Mouse (Mus musculus) T-helper 1 cell (primary cell): ENCODE measurements at regions not wholly inside any gene's neighbourhood (a gene's known extent, or its start where the extent isn't known, plus 50 kb on each side); places are given as distances from the start of the nearest gene placed in this dataset.

ENCODE experiments used
- in situ Hi-C: fragments of 300-600 bp; cut with MboI, MseI; formaldehyde crosslinking; loops from one replicate; pipeline ENCODE4 v1.15.1; 2025; ENCODE audit warnings: high pct_unique_total_duplicates

DNA sequence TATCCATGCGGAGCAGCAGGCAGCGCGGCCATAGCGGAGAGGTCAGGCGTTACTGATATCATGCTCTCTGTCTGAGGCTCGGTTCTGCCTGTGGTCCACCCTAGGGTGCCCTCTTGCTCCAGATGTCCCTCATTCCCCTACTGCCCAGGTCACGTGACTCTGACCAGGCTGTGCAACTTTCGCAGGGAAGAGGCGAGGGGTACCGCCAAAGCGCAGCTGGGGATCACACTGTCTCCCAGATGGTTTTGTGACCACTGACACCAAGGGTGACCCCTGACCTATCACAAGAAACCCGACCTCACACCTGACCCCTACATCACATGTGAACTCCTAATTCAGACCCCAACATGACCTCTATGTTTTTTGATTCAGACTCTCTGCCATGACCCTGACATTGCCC, 50.8 kb downstream of the Gm10139 start:
- in situ Hi-C loops, result loop anchor here (5.0 to 25.0 kb wide), 3 partner anchors 146 to 324 kb away; no protein-coding TSS in a partner anchor

DNA sequence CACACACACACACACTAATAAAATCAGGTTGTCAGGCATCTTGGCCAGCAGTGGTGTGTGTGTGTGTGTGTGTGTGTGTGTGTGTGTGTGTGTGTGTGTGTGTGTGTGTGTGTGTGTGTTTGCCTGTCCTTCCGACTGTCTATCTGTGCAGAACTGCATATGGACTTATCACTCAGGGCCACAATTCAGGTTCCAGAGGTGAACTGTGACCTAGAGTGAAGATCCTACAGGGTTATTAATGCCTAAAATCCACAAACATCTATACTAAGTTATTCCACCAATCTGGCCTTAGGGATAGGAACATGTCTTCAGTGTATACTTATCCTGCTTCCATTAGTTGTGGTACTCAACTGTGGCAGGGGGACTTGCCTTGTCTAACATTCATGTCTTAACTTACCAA, 73.8 kb downstream of the Gm10139 start:
- in situ Hi-C loops, result loop anchor here (5.0 kb wide), 1 partner anchor 209 kb away; no protein-coding TSS in a partner anchor

GRCm38 (mm10) chr13:65620199-65620598, 107.7 kb downstream of the Gm10139 start:
- in situ Hi-C loops, result loop anchor here (10.0 to 25.0 kb wide), 2 partner anchors 135 to 692 kb away; no protein-coding TSS in a partner anchor

GRCm38 (mm10) chr13:65650297-65650696, 137.8 kb downstream of the Gm10139 start:
- in situ Hi-C loops, result loop anchor here (10.0 kb wide), 1 partner anchor 845 kb away; no protein-coding TSS in a partner anchor

- in situ Hi-C loops, result loop anchor here (10.0 kb wide), 2 partner anchors 125 to 835 kb away; no protein-coding TSS in a partner anchor
Measured at GRCm38 (mm10) chr13:65659865-65660264, 147.4 kb downstream of the Gm10139 start.
